Mouse (Mus musculus): ENCODE measurements around the gene Zfp169.
A peak's percentile ranks its signal among the peaks of the same experiment; 100 is the strongest.

GRCm38 (mm10) chr13:48552181-48553090, 39.2 kb upstream of the Zfp169 start:
- TF ChIP-seq CTCF (IDR thresholded peaks at IDR 0.05) (no peak; the same call in 1 of the 2 replicates), EP300 (IDR thresholded peaks at IDR 0.05) (0 out of 2 replicates have a peak, but pooled peaks have one; percentile 29)

All from lung, postnatal 0 days (tissue).